Mouse (Mus musculus): Measurements from ENCODE around the gene Adamtsl5.

DNA sequence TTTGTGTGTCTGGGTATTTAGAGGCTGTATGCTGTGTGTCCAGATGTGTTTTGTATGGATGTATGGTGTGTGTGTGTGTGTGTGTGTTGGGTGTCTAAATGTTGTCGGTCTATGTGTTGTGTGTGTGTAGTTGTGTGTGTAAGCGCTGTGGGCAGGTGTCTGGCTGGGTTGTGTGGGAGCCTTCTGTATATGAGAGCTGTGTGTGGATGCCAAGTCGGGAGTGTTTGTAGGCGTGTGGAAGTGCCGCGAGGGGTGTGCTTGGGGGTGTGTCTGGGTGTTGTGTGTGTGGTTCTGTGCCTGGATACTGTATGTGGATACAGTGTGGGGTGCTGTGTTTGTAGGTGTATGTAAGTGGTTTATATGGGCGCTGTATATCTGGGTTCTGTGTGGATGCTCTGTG lies 9.1 kb upstream of the Adamtsl5 start:
- no peak for TF ChIP-seq CTCF (conservative IDR thresholded peaks at IDR 0.05; ENCODE audit: insufficient read depth, insufficient read length, low read depth, low read length)
- no peak for TF ChIP-seq POLR2A (IDR thresholded peaks at IDR 0.05; ENCODE audit: low read depth, low read length)

Data from kidney, adult 2 months (tissue).